Mouse (Mus musculus) midbrain, embryonic 14.5 days (tissue): ENCODE measurements around the gene Usp3. TPM values are rescaled to one million over a fixed set of nuclear protein-coding genes. Genes with fewer than 3 reads are reported as not detected.

Experiments
- ATAC-seq: fragments of 200-750 bp; cut with Nextera tagmentation; 2 replicates; pipeline ENCODE4 v1.8.0; 2017; ENCODE audit warnings: moderate number of reproducible peaks, moderate library complexity; ENCODE audit not compliant: low FRiP score, low TSS enrichment
- DNase-seq: peaks from one replicate; pipeline ENCODE4 v3.0.0-alpha.2; 2015
- H3K27ac ChIP-seq: fragments of 300-500 bp; sonication (generic); replicated peaks from 2 replicates; pipeline ENCODE4 v1.5.1; 2014; ENCODE audit warnings: mild to moderate bottlenecking, low read depth, low read length, moderate library complexity
- H3K27me3 ChIP-seq: fragments of 300-500 bp; sonication (generic); 2 replicates; pipeline ENCODE4 v1.6.1; 2014; ENCODE audit warnings: low read length, control low read depth, mixed read lengths; ENCODE audit not compliant: control insufficient read depth, insufficient read depth
- H3K36me3 ChIP-seq: fragments of 300-500 bp; sonication (generic); 2 replicates; pipeline ENCODE4 v1.6.1; 2014; ENCODE audit warnings: low read length, control low read depth; ENCODE audit not compliant: control insufficient read depth, insufficient read depth
- H3K4me1 ChIP-seq: fragments of 300-500 bp; sonication (generic); 2 replicates; pipeline ENCODE4 v1.6.1; 2014; ENCODE audit warnings: mild to moderate bottlenecking, antibody characterized with exemption, low read length, control low read depth; ENCODE audit not compliant: control insufficient read depth, insufficient read depth
- H3K4me2 ChIP-seq: fragments of 300-500 bp; sonication (generic); 2 replicates; pipeline ENCODE4 v1.6.1; 2014; ENCODE audit warnings: mild to moderate bottlenecking, low read length, moderate library complexity
- H3K4me3 ChIP-seq: fragments of 300-500 bp; sonication (generic); replicated peaks from 2 replicates; pipeline ENCODE4 v1.5.1; 2014; ENCODE audit warnings: low read depth, low read length
- H3K9ac ChIP-seq: fragments of 300-500 bp; sonication (generic); replicated peaks from 2 replicates; pipeline ENCODE4 v1.6.1; 2014; ENCODE audit warnings: mild to moderate bottlenecking, low read length, moderate library complexity
- H3K9me3 ChIP-seq: fragments of 300-500 bp; sonication (generic); 2 replicates; pipeline ENCODE4 v1.6.1; 2016; ENCODE audit warnings: low read length, control low read depth, mixed read lengths; ENCODE audit not compliant: control insufficient read depth
- WGBS: fragments of 180-500 bp; shearing (Covaris S2); extraction: QIAGEN DNeasy Blood & Tissue Kit; methylation state at CpG from one replicate; pipeline ENCODE4 v1.1.7; 2014; 5-methylcytosine and 5-hydroxymethylcytosine counted together
- polyA plus RNA-seq: library from polyadenylated mRNA; unstranded; fragments of >200 nt; fragmentation: Nextera tagmentation; extraction: Ambion mirVana; gene quantifications from 2 replicates; pipeline ENCODE4 v1.2.1, GENCODE M21; 2014

Gene Usp3
- 70.0 and 104 TPM in 2 replicates for polyA plus RNA-seq

- ATAC-seq, result peak; percentile 93
- DNase-seq, result peak; percentile 97
- no peaks in the 10 kb centered on the region for H3K36me3 ChIP-seq
- H3K4me1 ChIP-seq, result peaks cover 22% of the 10 kb centered on the region
- H3K4me3 ChIP-seq, result peak within 1 kb of the TSS; percentile 91
- no peaks in the 10 kb centered on the region for H3K27me3 ChIP-seq
- under 1% methylated on average over 73 of the region's 73 CpGs for WGBS
- H3K27ac ChIP-seq, result peak within 1 kb of the TSS; percentile 94
- peak within 1 kb of the TSS; percentile 97 for H3K9ac ChIP-seq
- peak within 1 kb of the TSS; percentile 83 for H3K4me2 ChIP-seq
- no peaks in the 10 kb centered on the region for H3K9me3 ChIP-seq
Observed at GRCm38 (mm10) chr9:66592708-66593612, at the start of gene Usp3. Gene Usp3 (minus strand): TSS chr9:66593142.

- no peaks in the 10 kb centered on the region for H3K9me3 ChIP-seq
- no peak for ATAC-seq
- no peak for DNase-seq
Observed at GRCm38 (mm10) chr9:66640491-66640890, 47.5 kb upstream of the Usp3 start.

GRCm38 (mm10) chr9:66639626-66640025 is 46.7 kb upstream of the Usp3 start:
- Histone ChIP-seq H3K27ac (no peak overlapping the region), H3K27me3 (no peaks in the 10 kb centered on the region), H3K36me3 (no peaks in the 10 kb centered on the region), H3K9me3 (no peaks in the 10 kb centered on the region), H3K4me2 (no peak overlapping the region), H3K4me1 (no peaks in the 10 kb centered on the region), H3K9ac (no peak overlapping the region), H3K4me3 (no peak overlapping the region)
- ATAC-seq (no peak), DNase-seq (no peak)
- 93% methylated on average over 2 of the region's 2 CpGs for WGBS

More at GRCm38 (mm10) chr9:66640491-66640890, 47.5 kb upstream of the Usp3 start:
- WGBS, result 66% methylated on average over 7 of the region's 7 CpGs
- Histone ChIP-seq H3K27me3 (no peaks in the 10 kb centered on the region), H3K36me3 (no peaks in the 10 kb centered on the region), H3K9ac (no peak overlapping the region), H3K27ac (no peak overlapping the region), H3K4me1 (no peaks in the 10 kb centered on the region), H3K4me3 (no peak overlapping the region), H3K4me2 (no peak overlapping the region)

DNA sequence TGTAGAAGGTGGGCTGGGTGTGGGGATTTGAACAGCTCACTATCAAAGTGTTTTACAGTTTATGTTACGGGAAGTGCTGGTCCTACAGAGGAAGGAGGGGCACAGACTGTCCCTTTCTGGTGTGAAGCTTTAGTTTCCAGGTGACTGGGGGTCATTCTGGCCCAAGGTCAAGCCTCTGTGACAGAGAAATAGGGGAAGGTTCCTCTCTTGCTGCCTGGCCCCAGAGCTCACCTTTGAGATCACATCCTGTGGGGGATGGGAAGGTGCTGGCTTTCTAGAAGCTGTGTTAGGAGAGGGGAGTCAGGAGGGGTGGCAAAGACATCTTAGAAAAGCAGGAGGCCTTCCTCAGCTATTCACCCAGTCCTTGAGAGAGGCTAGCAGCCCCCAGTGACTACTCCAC is 39.5 kb upstream of the Usp3 start:
- Histone ChIP-seq H3K4me3 (no peak overlapping the region), H3K9ac (no peak overlapping the region), H3K36me3 (no peaks in the 10 kb centered on the region), H3K27me3 (no peaks in the 10 kb centered on the region), H3K27ac (no peak overlapping the region), H3K9me3 (no peaks in the 10 kb centered on the region), H3K4me2 (no peak overlapping the region), H3K4me1 (peaks cover 4% of the 10 kb centered on the region; the same call in 1 of the 2 replicates)
- DNase-seq (no peak), ATAC-seq (no peak)
- WGBS, result 95% methylated on average over 1 of the region's 1 CpGs

GRCm38 (mm10) chr9:66630931-66631330 is 38.0 kb upstream of the Usp3 start:
- no peak overlapping the region for H3K9ac ChIP-seq
- H3K4me2 ChIP-seq, result no peak overlapping the region
- no peak overlapping the region for H3K27ac ChIP-seq
- 8% methylated on average over 1 of the region's 1 CpGs for WGBS
- ATAC-seq, result no peak
- H3K27me3 ChIP-seq, result no peaks in the 10 kb centered on the region
- peaks cover 4% of the 10 kb centered on the region; the same call in 1 of the 2 replicates for H3K4me1 ChIP-seq
- no peaks in the 10 kb centered on the region for H3K9me3 ChIP-seq
- H3K4me3 ChIP-seq, result no peak overlapping the region
- H3K36me3 ChIP-seq, result no peaks in the 10 kb centered on the region
- no peak for DNase-seq

DNA sequence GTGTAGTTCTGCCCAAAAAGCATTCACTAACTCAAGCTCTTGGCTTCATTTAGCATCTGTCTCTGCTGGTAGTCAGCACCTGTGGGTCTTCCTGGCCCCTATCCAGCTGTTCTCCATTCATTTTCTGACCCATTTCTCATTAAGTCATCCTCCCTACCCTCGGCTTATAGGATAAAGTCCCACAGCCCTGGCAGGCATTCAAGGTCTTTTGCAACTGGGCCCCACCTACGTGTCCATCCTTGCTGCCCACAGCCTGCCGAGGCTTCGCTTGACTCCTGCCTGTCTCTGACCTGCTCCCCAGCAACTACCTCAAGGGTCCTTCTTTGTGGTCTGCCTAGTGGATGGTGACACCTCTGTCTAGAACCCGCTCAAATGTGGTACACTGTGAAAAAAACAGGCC is 33.7 kb upstream of the Usp3 start:
- H3K36me3 ChIP-seq, result no peaks in the 10 kb centered on the region
- no peaks in the 10 kb centered on the region for H3K27me3 ChIP-seq
- no peak overlapping the region for H3K9ac ChIP-seq
- no peak overlapping the region for H3K4me3 ChIP-seq
- 78% methylated on average over 5 of the region's 5 CpGs for WGBS
- no peak overlapping the region for H3K27ac ChIP-seq
- no peak overlapping the region for H3K4me2 ChIP-seq
- no peaks in the 10 kb centered on the region for H3K9me3 ChIP-seq
- H3K4me1 ChIP-seq, result peaks cover 4% of the 10 kb centered on the region; the same call in 1 of the 2 replicates
- DNase-seq, result no peak
- no peak for ATAC-seq

- DNase-seq (no peak), ATAC-seq (no peak)
- 84% methylated on average over 4 of the region's 4 CpGs for WGBS
Observed at GRCm38 (mm10) chr9:66625974-66626530, 33.1 kb upstream of the Usp3 start.

GRCm38 (mm10) chr9:66624873-66625272 is 31.9 kb upstream of the Usp3 start:
- no peak overlapping the region for H3K4me3 ChIP-seq
- no peak for DNase-seq
- H3K4me1 ChIP-seq, result peaks cover 3% of the 10 kb centered on the region; the same call in 1 of the 2 replicates
- H3K9me3 ChIP-seq, result no peaks in the 10 kb centered on the region
- H3K27me3 ChIP-seq, result no peaks in the 10 kb centered on the region
- H3K4me2 ChIP-seq, result no peak overlapping the region
- H3K9ac ChIP-seq, result no peak overlapping the region
- no peak overlapping the region for H3K27ac ChIP-seq
- ATAC-seq, result no peak
- whole genome bisulfite sequencing, result 77% methylated on average over 1 of the region's 1 CpGs
- no peaks in the 10 kb centered on the region for H3K36me3 ChIP-seq

More at GRCm38 (mm10) chr9:66625974-66626530, 33.1 kb upstream of the Usp3 start:
- Histone ChIP-seq H3K36me3 (no peaks in the 10 kb centered on the region), H3K27ac (no peak overlapping the region), H3K27me3 (no peaks in the 10 kb centered on the region), H3K9me3 (no peaks in the 10 kb centered on the region), H3K9ac (no peak overlapping the region), H3K4me1 (peaks cover 3% of the 10 kb centered on the region; the same call in 1 of the 2 replicates), H3K4me2 (no peak overlapping the region), H3K4me3 (no peak overlapping the region)
